Mouse (Mus musculus) heart, adult 2 months (tissue): ENCODE results near the gene Zfp120.
"Not testable (repeated sequence)": the region's sequence is repeated elsewhere in the genome, so short reads cannot be mapped to it uniquely, and the experiment has no call there.

ENCODE experiments used
- CTCF ChIP-seq: fragments of 200-600 bp; IDR thresholded peaks from 2 replicates; pipeline ENCODE4 v1.8.1; 2022; ENCODE audit warnings: antibody characterized with exemption, mild to moderate bottlenecking, moderate library complexity
- EP300 ChIP-seq: fragments of 200-500 bp; IDR thresholded peaks from 2 replicates; pipeline ENCODE4 v1.6.1; 2011; ENCODE audit warnings: low read depth, low read length, control low read depth; ENCODE audit not compliant: insufficient read depth

DNA sequence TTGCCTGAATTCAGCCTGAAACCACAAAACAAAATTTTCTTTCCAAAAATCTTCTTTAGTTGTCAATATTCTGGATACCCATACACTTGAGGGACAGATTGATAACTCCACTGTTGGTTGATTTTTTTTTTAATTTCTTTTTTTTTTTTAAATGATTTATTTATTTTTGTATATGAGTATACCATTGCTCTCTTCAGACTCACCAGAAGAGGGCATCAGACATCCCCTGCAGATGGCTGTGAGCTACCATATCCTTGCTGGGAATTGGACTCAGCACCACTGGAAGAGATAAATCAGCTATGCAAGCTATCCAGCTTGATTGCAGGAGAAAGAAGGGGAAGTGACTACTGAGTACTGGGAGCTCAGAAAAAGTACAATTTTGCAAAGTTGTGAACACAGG lies 44.5 kb upstream of the Zfp120 start:
- not testable (repeated sequence) for TF ChIP-seq CTCF, EP300
